Mouse (Mus musculus): ENCODE results near the gene Srgap3.

DNA sequence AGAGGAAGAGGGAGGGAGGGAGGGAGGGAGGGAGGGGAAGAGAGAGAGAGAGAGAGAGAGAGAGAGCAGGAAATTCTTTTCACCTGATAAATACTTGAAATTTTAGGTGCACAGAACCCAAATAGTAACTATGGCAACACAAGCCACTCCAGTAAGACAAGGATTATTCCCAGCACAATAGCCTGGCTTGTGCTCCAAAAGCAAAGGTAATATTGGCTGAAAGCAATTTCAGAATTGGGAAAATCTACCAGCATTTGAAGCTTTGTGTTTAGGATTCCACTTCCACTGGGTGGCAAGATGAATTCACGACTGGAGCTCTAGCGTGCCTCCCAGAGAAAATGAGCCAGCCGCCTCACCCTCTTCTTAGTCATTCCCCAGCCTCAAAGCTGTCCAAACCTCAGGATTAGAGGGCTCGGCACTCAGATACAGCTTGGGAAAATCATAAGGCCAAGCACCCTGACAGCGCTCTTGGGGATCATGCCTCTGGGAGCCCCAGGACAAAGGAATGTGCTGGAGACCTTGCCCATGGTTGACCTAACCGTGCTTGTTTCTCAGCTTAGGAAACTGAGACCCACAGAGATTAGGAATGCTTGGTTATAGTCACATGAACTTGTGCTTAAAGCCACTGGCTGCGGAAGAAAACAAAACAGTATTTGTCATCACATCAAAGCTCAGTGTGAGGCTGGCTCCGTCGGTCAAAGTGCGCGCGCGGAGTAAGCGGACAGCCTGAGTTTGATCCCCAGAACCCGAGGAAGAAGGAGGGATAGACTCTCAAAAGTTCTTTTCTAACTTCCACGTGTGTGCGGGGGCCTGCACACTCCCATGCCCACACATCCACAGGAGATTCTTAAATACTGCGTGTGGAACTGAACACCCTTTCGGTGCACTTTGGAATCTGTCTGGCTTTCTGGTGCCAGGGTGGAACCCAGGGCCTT lies 27.0 kb upstream of the Srgap3 start:
- TF ChIP-seq CTCF (IDR thresholded peaks at IDR 0.05; ENCODE audit: extremely low read depth, insufficient read depth, low read length) (no peak), POLR2A (IDR thresholded peaks at IDR 0.05; ENCODE audit: extremely low read depth, insufficient read depth, low read length) (no peak)
